Comparison of ENCODE assay signal across 29 mouse cellular contexts in genomic region chr16:41034746-41035145, GRCm38 (mm10).
"Had no signal": no experiment of that assay in that cellular context is flagged by ENCODE, and none has a peak within 500 bp of the region (broad histone marks: within the 10 kb centered on the region; RNA-seq: fewer than 3 reads in every experiment).

No protein-coding gene starts in this region.

- H3K4me3 ChIP-seq: limb, embryonic 10.5 days; limb, embryonic 12.5 days; limb, embryonic 13.5 days; limb, embryonic 15.5 days; liver, embryonic 12.5 days; liver, embryonic 13.5 days; liver, embryonic 15.5 days; lung, embryonic 15.5 days; megakaryocyte, embryonic 14.5 days; midbrain, embryonic 10.5 days; midbrain, embryonic 12.5 days; midbrain, embryonic 13.5 days; midbrain, embryonic 15.5 days; myocyte had no signal

- H3K27ac ChIP-seq: limb, embryonic 10.5 days; limb, embryonic 12.5 days; limb, embryonic 13.5 days; limb, embryonic 15.5 days; liver, embryonic 12.5 days; liver, embryonic 13.5 days; liver, embryonic 14.5 days; liver, embryonic 15.5 days; lung, embryonic 15.5 days; macrophage; midbrain, embryonic 10.5 days; midbrain, embryonic 12.5 days; midbrain, embryonic 13.5 days; midbrain, embryonic 15.5 days had no signal

- ATAC-seq: liver, embryonic 12.5 days; liver, postnatal 0 days; lung, postnatal 0 days; midbrain, embryonic 13.5 days; midbrain, embryonic 15.5 days; midbrain, embryonic 16.5 days had no signal

- DNase-seq: left cerebral cortex, postnatal 4 days; liver; liver, embryonic 13.5 days; liver, postnatal 0 days; lung, adult 18-20 months; lung, adult 2 months; lung, embryonic 14.5 days; lung, postnatal 10 days; lung, postnatal 14 days; lung, postnatal 36 days; lung, postnatal 4 days; midbrain, embryonic 14.5 days had no signal
